Mouse (Mus musculus) neural tube, embryonic 12.5 days (tissue): ENCODE results near the gene Mtmr12. TPM values are rescaled to one million over a fixed set of nuclear protein-coding genes. Genes with fewer than 3 reads are reported as not detected.

Experiments used
- ATAC-seq: fragments of 200-750 bp; cut with Nextera tagmentation; 2 replicates; pipeline ENCODE4 v1.8.0; 2017; ENCODE audit warnings: low read depth, mild to moderate bottlenecking, moderate TSS enrichment, moderate library complexity; ENCODE audit not compliant: low FRiP score
- H3K27ac ChIP-seq: fragments of 300-500 bp; sonication (generic); 2 replicates; pipeline ENCODE4 v1.5.1; 2016
- H3K27me3 ChIP-seq: fragments of 300-500 bp; sonication (generic); replicated peaks from 2 replicates; pipeline ENCODE4 v1.6.1; 2016; ENCODE audit warnings: mild to moderate bottlenecking
- H3K36me3 ChIP-seq: fragments of 300-500 bp; sonication (generic); 2 replicates; pipeline ENCODE4 v1.6.1; 2016; ENCODE audit warnings: mild to moderate bottlenecking
- H3K4me1 ChIP-seq: fragments of 300-500 bp; sonication (generic); 2 replicates; pipeline ENCODE4 v1.6.1; 2016
- H3K4me2 ChIP-seq: fragments of 300-500 bp; sonication (generic); replicated peaks from 2 replicates; pipeline ENCODE4 v1.6.1; 2016; ENCODE audit warnings: mild to moderate bottlenecking
- H3K4me3 ChIP-seq: fragments of 300-500 bp; sonication (generic); 2 replicates; pipeline ENCODE4 v1.5.1; 2016
- H3K9ac ChIP-seq: fragments of 300-500 bp; sonication (generic); 2 replicates; pipeline ENCODE4 v1.6.1; 2016; ENCODE audit warnings: mild to moderate bottlenecking
- H3K9me3 ChIP-seq: fragments of 300-500 bp; sonication (generic); 2 replicates; pipeline ENCODE4 v1.6.1; 2016; ENCODE audit warnings: mild to moderate bottlenecking
- WGBS: fragments of 180-500 bp; shearing (Covaris S2); methylation state at CpG from one replicate; pipeline ENCODE4 v1.1.7; 2016; 5-methylcytosine and 5-hydroxymethylcytosine counted together
- polyA plus RNA-seq: library from polyadenylated mRNA; unstranded; fragments of >200 nt; fragmentation: Nextera tagmentation; extraction: Ambion mirVana; gene quantifications from 2 replicates; pipeline ENCODE4 v1.2.1, GENCODE M21; 2016

Mtmr12 gene
- polyA plus RNA-seq, 1 experiment from 2014 or later: 14.0 TPM

GRCm38 (mm10) chr15:12271340-12271739 lies 66.5 kb downstream of the Mtmr12 start:
- Histone ChIP-seq H3K9me3 (no peaks in the 10 kb centered on the region), H3K4me1 (no peaks in the 10 kb centered on the region), H3K36me3 (peaks cover 36% of the 10 kb centered on the region), H3K9ac (no peak overlapping the region), H3K27ac (no peak overlapping the region), H3K27me3 (no peaks in the 10 kb centered on the region), H3K4me3 (no peak overlapping the region), H3K4me2 (no peak overlapping the region)
- ATAC-seq: no peak
- 94% methylated on average over 9 of the region's 9 CpGs for WGBS

GRCm38 (mm10) chr15:12273325-12274052 lies 68.7 kb downstream of the Mtmr12 start:
- Histone ChIP-seq H3K36me3 (peaks cover 21% of the 10 kb centered on the region), H3K4me3 (no peak overlapping the region), H3K4me1 (no peaks in the 10 kb centered on the region), H3K27ac (no peak overlapping the region), H3K9ac (no peak overlapping the region), H3K9me3 (no peaks in the 10 kb centered on the region), H3K4me2 (no peak overlapping the region), H3K27me3 (no peaks in the 10 kb centered on the region)
- WGBS: 86% methylated on average over 12 of the region's 12 CpGs
- ATAC-seq: no peak

- no peak overlapping the region for H3K27ac ChIP-seq
- ATAC-seq: no peak
- 68% methylated on average over 4 of the region's 4 CpGs for whole genome bisulfite sequencing
Measured at GRCm38 (mm10) chr15:12274053-12274769, 69.4 kb downstream of the Mtmr12 start.

GRCm38 (mm10) chr15:12275091-12275623 lies 70.3 kb downstream of the Mtmr12 start:
- no peaks in the 10 kb centered on the region for H3K4me1 ChIP-seq
- peaks cover 6% of the 10 kb centered on the region; the same call in 1 of the 2 replicates for H3K36me3 ChIP-seq
- no peak overlapping the region for H3K9ac ChIP-seq

More at GRCm38 (mm10) chr15:12274053-12274769, 69.4 kb downstream of the Mtmr12 start:
- no peak overlapping the region for H3K4me2 ChIP-seq
- peaks cover 15% of the 10 kb centered on the region for H3K36me3 ChIP-seq
- no peak overlapping the region for H3K9ac ChIP-seq
- H3K9me3 ChIP-seq: no peaks in the 10 kb centered on the region
- no peaks in the 10 kb centered on the region for H3K4me1 ChIP-seq
- H3K27me3 ChIP-seq: no peaks in the 10 kb centered on the region
- H3K4me3 ChIP-seq: no peak overlapping the region

GRCm38 (mm10) chr15:12279816-12280215 lies 75.0 kb downstream of the Mtmr12 start:
- H3K36me3 ChIP-seq: no peaks in the 10 kb centered on the region
- ATAC-seq: no peak
- 94% methylated on average over 1 of the region's 1 CpGs for WGBS
- H3K4me1 ChIP-seq: no peaks in the 10 kb centered on the region
- H3K9ac ChIP-seq: no peak overlapping the region
- H3K4me2 ChIP-seq: no peak overlapping the region
- H3K27me3 ChIP-seq: no peaks in the 10 kb centered on the region
- H3K9me3 ChIP-seq: no peaks in the 10 kb centered on the region
- no peak overlapping the region for H3K27ac ChIP-seq
- H3K4me3 ChIP-seq: no peak overlapping the region

More at GRCm38 (mm10) chr15:12275091-12275623, 70.3 kb downstream of the Mtmr12 start:
- Histone ChIP-seq H3K4me3 (no peak overlapping the region), H3K4me2 (no peak overlapping the region), H3K9me3 (no peaks in the 10 kb centered on the region), H3K27ac (no peak overlapping the region), H3K27me3 (no peaks in the 10 kb centered on the region)
- no peak for ATAC-seq
- 88% methylated on average over 4 of the region's 4 CpGs for WGBS

GRCm38 (mm10) chr15:12284794-12285534 lies 80.1 kb downstream of the Mtmr12 start:
- H3K27ac ChIP-seq: no peak overlapping the region
- H3K36me3 ChIP-seq: no peaks in the 10 kb centered on the region
- no peak overlapping the region for H3K9ac ChIP-seq
- 87% methylated on average over 6 of the region's 6 CpGs for WGBS
- no peak for ATAC-seq
- H3K4me1 ChIP-seq: no peaks in the 10 kb centered on the region
- H3K4me3 ChIP-seq: no peak overlapping the region
- no peaks in the 10 kb centered on the region for H3K27me3 ChIP-seq
- no peak overlapping the region for H3K4me2 ChIP-seq
- H3K9me3 ChIP-seq: no peaks in the 10 kb centered on the region

- Histone ChIP-seq H3K27ac (no peak overlapping the region), H3K4me2 (no peak overlapping the region), H3K4me3 (no peak overlapping the region), H3K9me3 (no peaks in the 10 kb centered on the region), H3K27me3 (no peaks in the 10 kb centered on the region), H3K4me1 (no peaks in the 10 kb centered on the region), H3K9ac (no peak overlapping the region), H3K36me3 (no peaks in the 10 kb centered on the region)
- WGBS: 80% methylated on average over 5 of the region's 5 CpGs
- no peak for ATAC-seq
Measured at GRCm38 (mm10) chr15:12285535-12285809, 80.6 kb downstream of the Mtmr12 start.

GRCm38 (mm10) chr15:12290330-12290729 lies 85.5 kb downstream of the Mtmr12 start:
- H3K36me3 ChIP-seq: no peaks in the 10 kb centered on the region
- H3K4me3 ChIP-seq: no peak overlapping the region
- no peaks in the 10 kb centered on the region for H3K4me1 ChIP-seq
- no peak overlapping the region for H3K4me2 ChIP-seq
- no peak overlapping the region for H3K27ac ChIP-seq
- no peak for ATAC-seq
- H3K9ac ChIP-seq: no peak overlapping the region
- WGBS: 81% methylated on average over 7 of the region's 7 CpGs
- no peaks in the 10 kb centered on the region for H3K9me3 ChIP-seq
- no peaks in the 10 kb centered on the region for H3K27me3 ChIP-seq

GRCm38 (mm10) chr15:12291757-12292156 lies 86.9 kb downstream of the Mtmr12 start:
- Histone ChIP-seq H3K27me3 (no peaks in the 10 kb centered on the region), H3K4me2 (no peak overlapping the region), H3K36me3 (no peaks in the 10 kb centered on the region), H3K9ac (no peak overlapping the region), H3K27ac (no peak overlapping the region), H3K4me1 (no peaks in the 10 kb centered on the region), H3K9me3 (no peaks in the 10 kb centered on the region), H3K4me3 (no peak overlapping the region)
- ATAC-seq: no peak
- 88% methylated on average over 2 of the region's 2 CpGs for WGBS

- Histone ChIP-seq H3K36me3 (no peaks in the 10 kb centered on the region), H3K9ac (no peak overlapping the region), H3K4me3 (no peak overlapping the region), H3K27ac (no peak overlapping the region), H3K4me2 (no peak overlapping the region), H3K4me1 (no peaks in the 10 kb centered on the region), H3K27me3 (no peaks in the 10 kb centered on the region), H3K9me3 (no peaks in the 10 kb centered on the region)
- 70% methylated on average over 2 of the region's 2 CpGs for WGBS
- no peak for ATAC-seq
Measured at GRCm38 (mm10) chr15:12296228-12296627, 91.4 kb downstream of the Mtmr12 start.

GRCm38 (mm10) chr15:12298231-12298737 lies 93.5 kb downstream of the Mtmr12 start:
- WGBS: 85% methylated on average over 7 of the region's 7 CpGs
- no peak for ATAC-seq
- Histone ChIP-seq H3K27me3 (no peaks in the 10 kb centered on the region), H3K4me2 (no peak overlapping the region), H3K4me1 (no peaks in the 10 kb centered on the region), H3K9ac (no peak overlapping the region), H3K27ac (no peak overlapping the region), H3K9me3 (no peaks in the 10 kb centered on the region), H3K4me3 (no peak overlapping the region), H3K36me3 (no peaks in the 10 kb centered on the region)

GRCm38 (mm10) chr15:12301771-12302170 lies 96.9 kb downstream of the Mtmr12 start:
- H3K27ac ChIP-seq: no peak overlapping the region
- H3K27me3 ChIP-seq: no peaks in the 10 kb centered on the region
- no peak overlapping the region for H3K4me2 ChIP-seq
- no peak overlapping the region for H3K9ac ChIP-seq
- H3K4me1 ChIP-seq: no peaks in the 10 kb centered on the region
- H3K36me3 ChIP-seq: no peaks in the 10 kb centered on the region
- H3K9me3 ChIP-seq: no peaks in the 10 kb centered on the region
- WGBS: 81% methylated on average over 5 of the region's 6 CpGs
- no peak for ATAC-seq
- no peak overlapping the region for H3K4me3 ChIP-seq
